Mouse (Mus musculus): ENCODE results near the gene Ttll3.
A peak's percentile ranks its signal among the peaks of the same experiment; 100 is the strongest.

Ttll3 gene

GRCm38 (mm10) chr6:113388960-113389359 is at the start of gene Ttll3:
Gene Ttll3 (plus strand): TSS chr6:113389260.
- DNase-seq (ENCODE audit: low spot score) = no peak

- no peak for DNase-seq (ENCODE audit: low spot score)
These were observed 47.5 kb upstream of the Ttll3 start for GRCm38 (mm10) chr6:113341574-113341973.

GRCm38 (mm10) chr6:113342297-113342696 is 46.8 kb upstream of the Ttll3 start:
- DNase-seq (ENCODE audit: low spot score) = no peak

GRCm38 (mm10) chr6:113343177-113344092 is 45.6 kb upstream of the Ttll3 start, which contains the start of gene Camk1:
Gene Camk1 (minus strand): TSS chr6:113343984.
- DNase-seq (ENCODE audit: low spot score) = no peak

- no peak for DNase-seq (ENCODE audit: low spot score)
These were observed 44.7 kb upstream of the Ttll3 start for GRCm38 (mm10) chr6:113344321-113344720.

GRCm38 (mm10) chr6:113346897-113347296 is 42.2 kb upstream of the Ttll3 start:
- DNase-seq (ENCODE audit: low spot score) = no peak

GRCm38 (mm10) chr6:113350538-113350937 is 38.5 kb upstream of the Ttll3 start:
- no peak for DNase-seq (ENCODE audit: low spot score)

GRCm38 (mm10) chr6:113351161-113351560 is 37.9 kb upstream of the Ttll3 start:
- no peak for DNase-seq (ENCODE audit: low spot score)

GRCm38 (mm10) chr6:113351653-113352052 is 37.4 kb upstream of the Ttll3 start:
- DNase-seq (ENCODE audit: low spot score) = no peak

GRCm38 (mm10) chr6:113352820-113353219 is 36.2 kb upstream of the Ttll3 start:
- DNase-seq (ENCODE audit: low spot score) = no peak

- DNase-seq (ENCODE audit: low spot score) = no peak
These were observed 35.4 kb upstream of the Ttll3 start for GRCm38 (mm10) chr6:113353696-113354095.

GRCm38 (mm10) chr6:113361476-113361875 is 27.6 kb upstream of the Ttll3 start:
- DNase-seq (ENCODE audit: low spot score) = no peak

- no peak for DNase-seq (ENCODE audit: low spot score)
These were observed 26.8 kb upstream of the Ttll3 start for GRCm38 (mm10) chr6:113362241-113362640.

GRCm38 (mm10) chr6:113364518-113365135 is 24.4 kb upstream of the Ttll3 start:
- DNase-seq (ENCODE audit: low spot score) = no peak

GRCm38 (mm10) chr6:113366639-113367038 is 22.4 kb upstream of the Ttll3 start:
- no peak for DNase-seq (ENCODE audit: low spot score)

- DNase-seq (ENCODE audit: low spot score) = no peak
These were observed 21.5 kb upstream of the Ttll3 start for GRCm38 (mm10) chr6:113367574-113367973.

GRCm38 (mm10) chr6:113368124-113368523 is 20.9 kb upstream of the Ttll3 start:
- no peak for DNase-seq (ENCODE audit: low spot score)

GRCm38 (mm10) chr6:113368577-113368976 is 20.5 kb upstream of the Ttll3 start:
- DNase-seq (ENCODE audit: low spot score) = no peak

GRCm38 (mm10) chr6:113370194-113370929 is 18.7 kb upstream of the Ttll3 start:
- DNase-seq (ENCODE audit: low spot score) = no peak

- no peak for DNase-seq (ENCODE audit: low spot score)
These were observed 15.6 kb upstream of the Ttll3 start for GRCm38 (mm10) chr6:113373491-113373890.

- DNase-seq (ENCODE audit: low spot score) = no peak
These were observed 11.9 kb upstream of the Ttll3 start for GRCm38 (mm10) chr6:113377172-113377495.

- peak; percentile 88 for DNase-seq (ENCODE audit: low spot score)
These were observed 11.3 kb upstream of the Ttll3 start, which contains the start of the genes Tada3 and Arpc4 for GRCm38 (mm10) chr6:113377496-113378385. Gene Tada3 (minus strand): TSS chr6:113377883. Gene Arpc4 (plus strand): TSS chr6:113378115.

All from layer of hippocampus, adult 9-10 months (tissue).